20 mouse cellular contexts compared by ENCODE assay signal in the genomic region with DNA sequence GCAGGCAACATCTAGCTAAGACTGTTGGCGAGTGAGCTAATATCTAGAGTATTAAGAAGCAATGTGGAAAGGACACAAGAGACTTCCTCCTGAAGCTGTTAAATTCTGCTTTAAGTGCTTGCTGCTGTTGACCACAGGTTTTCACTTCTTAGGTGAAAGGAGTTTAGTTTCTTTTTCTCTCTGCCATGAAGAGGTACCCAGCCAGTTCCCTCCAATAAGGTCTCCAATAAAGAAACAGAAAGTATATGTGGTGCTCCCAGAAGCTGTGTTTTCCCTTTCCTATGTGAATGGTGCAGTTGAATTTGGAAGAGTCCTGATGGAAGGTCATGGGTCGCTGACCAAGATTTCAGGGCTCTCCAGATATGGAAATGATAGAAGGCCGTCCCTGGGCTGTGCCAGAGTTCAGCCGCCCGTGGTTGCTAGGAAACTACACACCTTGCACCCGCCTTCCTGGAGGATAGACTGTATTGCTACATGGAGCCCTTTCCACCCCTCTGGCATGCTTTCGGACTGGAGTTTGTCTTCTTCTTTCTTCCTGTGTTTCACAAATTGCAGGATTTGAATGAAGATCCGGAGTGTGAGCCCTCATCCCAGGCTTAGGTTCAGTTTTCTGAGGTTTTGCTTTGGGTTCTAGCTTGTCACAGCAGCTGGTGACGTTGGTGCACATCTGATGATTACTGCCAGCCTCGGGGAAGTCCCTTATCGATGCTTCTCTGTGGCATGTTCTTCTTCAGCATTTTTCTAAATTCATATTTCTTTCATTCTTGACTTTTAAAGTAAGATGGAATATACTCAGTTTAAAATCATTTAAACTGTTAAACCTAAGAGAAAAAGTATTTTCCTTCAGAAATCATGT.
DNase-seq lines count a peak whose midpoint lies in the region; ATAC-seq and TF ChIP-seq lines count a peak whose summit lies in the region.
"Had no signal": no experiment of that assay in that cellular context is flagged by ENCODE, and none has a peak within 500 bp of the region (broad histone marks: within the 10 kb centered on the region; RNA-seq: fewer than 3 reads in every experiment).

No protein-coding gene starts in this region.

- no peaks in the 10 kb centered on the region for H3K36me3 ChIP-seq in CH12.LX (replicated peaks in 1 of 2; ENCODE audit: control insufficient read depth in 1 of 2, insufficient read depth in 1 of 2, low read length in 1 of 2)
- H3K36me3 ChIP-seq in hindbrain, embryonic 16.5 days (ENCODE audit: control insufficient read depth, insufficient read depth, low read length): peaks cover 6% of the 10 kb centered on the region
- H3K36me3 ChIP-seq: heart, embryonic 15.5 days had no signal

- peak overlapping the region; percentile 86 for H3K4me2 ChIP-seq in CH12.LX (ENCODE audit: insufficient read depth, low read depth, poor library complexity, severe bottlenecking)
- no peak overlapping the region for H3K4me2 ChIP-seq in hindbrain, embryonic 16.5 days (ENCODE audit: low read length)
- H3K4me2 ChIP-seq: forebrain, embryonic 13.5 days; heart, embryonic 11.5 days; heart, embryonic 15.5 days; hindbrain, embryonic 14.5 days had no signal

- dilution Hi-C loops in CH12.LX (cut with MboI; ENCODE audit: extremely low pct_ligation_motif_present, extremely low pct_unique_long_range_greater_than_20kb, low sequenced_read_pairs): no loop called here

- H3K27me3 ChIP-seq in CH12.LX (replicated peaks): no peaks in the 10 kb centered on the region
- no peaks in the 10 kb centered on the region for H3K27me3 ChIP-seq in hindbrain, embryonic 16.5 days (replicated peaks; ENCODE audit: control insufficient read depth, insufficient read depth, low read length)
- H3K27me3 ChIP-seq: forebrain, embryonic 13.5 days; heart, embryonic 15.5 days had no signal

- DNase-seq in adrenal gland, adult 2 months: peak; percentile 35
- no peak for DNase-seq in adrenal gland, postnatal 4 days (ENCODE audit: low spot score in 2 of 2)
- peak; percentile 43 for DNase-seq in A20 (ENCODE audit: low read depth, low spot score)
- DNase-seq in CH12.LX (ENCODE audit: extremely low read depth): peak; percentile 63
- DNase-seq in adrenal gland, postnatal 36 days: peak; percentile 10 to 41
- no peak for DNase-seq in ovary, postnatal 14 days (ENCODE audit: low spot score)
- DNase-seq: cerebellum, adult 2 months; cerebellum, postnatal 10 days; forebrain, postnatal 0 days; gastrocnemius, postnatal 14 days; heart, adult 2 months; heart, postnatal 14 days; kidney, adult 18-20 months had no signal

- TF ChIP-seq RAD21 in CH12.LX (IDR thresholded peaks at IDR 0.05; ENCODE audit: low read depth, low read length): no peak

- H3K27ac ChIP-seq in CH12.LX (ENCODE audit: insufficient read depth, low read depth): no peak overlapping the region
- H3K27ac ChIP-seq in hindbrain, embryonic 16.5 days (ENCODE audit: low read depth, low read length): no peak overlapping the region
- H3K27ac ChIP-seq: embryonic facial prominence, embryonic 10.5 days; forebrain, embryonic 13.5 days; heart, adult 2 months; heart, embryonic 15.5 days; hindbrain, embryonic 14.5 days had no signal

- H3K4me3 ChIP-seq in CH12.LX (replicated peaks in 1 of 3; ENCODE audit: low read depth in 2 of 3, low read length in 2 of 3, poor library complexity in 1 of 3): peak overlapping the region; percentile 28 to 51 (median 48)
- no peak overlapping the region for H3K4me3 ChIP-seq in hindbrain, embryonic 16.5 days (ENCODE audit: low read length)
- H3K4me3 ChIP-seq: embryonic facial prominence, embryonic 10.5 days; forebrain, embryonic 13.5 days; heart, adult 2 months; heart, embryonic 15.5 days had no signal

- in situ Hi-C loops in CH12.LX (cut with MboI; ENCODE audit: low pct_ligation_motif_present, low pct_unique_long_range_greater_than_20kb, low sequenced_read_pairs): no loop called here

- H3K9ac ChIP-seq in CH12.LX (ENCODE audit: insufficient read depth, low read depth): peak overlapping the region; percentile 21; the same call in 1 of the 2 replicates
- no peak overlapping the region for H3K9ac ChIP-seq in hindbrain, embryonic 16.5 days (ENCODE audit: low read depth, low read length)
- H3K9ac ChIP-seq: forebrain, embryonic 13.5 days; forebrain, postnatal 0 days; heart, embryonic 15.5 days; hindbrain, embryonic 14.5 days had no signal

- H3K9me3 ChIP-seq in CH12.LX (replicated peaks; ENCODE audit: low read length): no peaks in the 10 kb centered on the region
- no peaks in the 10 kb centered on the region for H3K9me3 ChIP-seq in hindbrain, embryonic 16.5 days (ENCODE audit: control insufficient read depth, low read length)
- H3K9me3 ChIP-seq: embryonic facial prominence, embryonic 10.5 days; forebrain, embryonic 13.5 days; heart, embryonic 15.5 days had no signal

- TF ChIP-seq POLR2A in CH12.LX (IDR thresholded peaks at IDR 0.05; ENCODE audit: low read depth, low read length): no peak

- ATAC-seq in megakaryocyte progenitor cell, adult 5-6 weeks (replicated peaks; ENCODE audit: poor library complexity): no peak
- no peak for ATAC-seq in hindbrain, embryonic 16.5 days
- ATAC-seq: forebrain, embryonic 13.5 days; forebrain, postnatal 0 days had no signal

- peaks cover 0 to 16% of the 10 kb centered on the region in 2 experiments; a peak in 2 of 4 replicates for H3K4me1 ChIP-seq in CH12.LX (ENCODE audit: control insufficient read depth in 1 of 2, insufficient read depth in 2 of 2)
- H3K4me1 ChIP-seq in hindbrain, embryonic 16.5 days (ENCODE audit: control insufficient read depth, insufficient read depth, low read depth, low read length): no peaks in the 10 kb centered on the region
- H3K4me1 ChIP-seq: embryonic facial prominence, embryonic 10.5 days; heart, embryonic 15.5 days had no signal

- TF ChIP-seq EP300 in CH12.LX (IDR thresholded peaks at IDR 0.05; ENCODE audit: low read length): 0 out of 2 replicates have a peak, but pooled peaks have one; percentile 17

- no peaks in the 10 kb centered on the region for H3K79me2 ChIP-seq in CH12.LX (replicated peaks; ENCODE audit: control insufficient read depth, extremely low read depth, insufficient read depth, poor library complexity, severe bottlenecking)

- no peak for TF ChIP-seq CTCF in CH12.LX (conservative IDR thresholded peaks at IDR 0.05 in 1 of 2, IDR thresholded peaks at IDR 0.05 in 1 of 2; ENCODE audit: low read depth in 2 of 2, low read length in 2 of 2)

- 89% methylated on average over 11 of the region's 11 CpGs for WGBS in hindbrain, embryonic 16.5 days

TF ChIP-seq in CH12.LX, 34 proteins besides CTCF, POLR2A, EP300 and RAD21:
- TF ChIP-seq ETS1 (conservative IDR thresholded peaks at IDR 0.05; ENCODE audit: low read depth, low read length) (0 out of 2 replicates have a peak, but pooled peaks have one; percentile 12), JUN (IDR thresholded peaks at IDR 0.05; ENCODE audit: insufficient read depth, low read depth, low read length) (no peak), SIN3A (IDR thresholded peaks at IDR 0.05; ENCODE audit: low read length) (peak; percentile 36; the same call in 1 of the 2 replicates)

Comparison
In these comparisons a context has a peak if more than half of its experiments do, and no peak if none do; other contexts are left out.
1. DNase-seq: peak in adrenal gland, adult 2 months (single experiment), A20 (single experiment), CH12.LX (single experiment) and adrenal gland, postnatal 36 days (2 of 2); none in adrenal gland, postnatal 4 days (0 of 2) and ovary, postnatal 14 days (single experiment).